Mouse (Mus musculus): ENCODE data around the gene Gm5728.
"Not testable (repeated sequence)": the region's sequence is repeated elsewhere in the genome, so short reads cannot be mapped to it uniquely, and the experiment has no call there.

Gm5728 gene

GRCm38 (mm10) chr7:20375310-20375709 lies at the start of gene Gm5728:
Gene Gm5728, minus strand, starts transcription at chr7:20375410.
- DNase-seq: not testable (repeated sequence)

GRCm38 (mm10) chr7:20417642-20418041 lies 42.4 kb upstream of the Gm5728 start, which contains the start of gene Vmn1r100:
Gene Vmn1r100, plus strand, starts transcription at chr7:20417942.
- DNase-seq: not testable (repeated sequence)

- not testable (repeated sequence) for DNase-seq
Observed at GRCm38 (mm10) chr7:20333965-20334364, 41.2 kb downstream of the Gm5728 start, which contains the start of gene Gm4133. Gene Gm4133, minus strand, starts transcription at chr7:20334065.
